Mouse (Mus musculus): ENCODE data around the gene Cnih1.

- TF ChIP-seq CTCF (IDR thresholded peaks at IDR 0.05) = no peak
- no peak for TF ChIP-seq EP300 (IDR thresholded peaks at IDR 0.05)
These were observed 51.8 kb downstream of the Cnih1 start for GRCm38 (mm10) chr14:46736366-46736765.
